In genomic region chr6:120485038-120485437, GRCm38 (mm10) we compare ENCODE assay signal across 22 mouse cellular contexts. TPM values are rescaled to one million over a fixed set of nuclear protein-coding genes. Genes with fewer than 3 reads are reported as not detected.
DNase-seq lines count a peak whose midpoint lies in the region; ATAC-seq and TF ChIP-seq lines count a peak whose summit lies in the region.
"Had no signal": no experiment of that assay in that cellular context is flagged by ENCODE, and none has a peak within 500 bp of the region (broad histone marks: within the 10 kb centered on the region; RNA-seq: fewer than 3 reads in every experiment).

No protein-coding gene starts in this region.

- no peak overlapping the region for H3K4me2 ChIP-seq in lung, postnatal 0 days (replicated peaks; ENCODE audit: low read depth, low read length)
- no peak overlapping the region for H3K4me2 ChIP-seq in liver, postnatal 0 days (ENCODE audit: low read depth, low read length)
- no peak overlapping the region for H3K4me2 ChIP-seq in stomach, postnatal 0 days (replicated peaks; ENCODE audit: low read depth)
- H3K4me2 ChIP-seq: embryonic facial prominence, embryonic 13.5 days; heart, embryonic 13.5 days had no signal

- H3K27ac ChIP-seq in heart, embryonic 10.5 days: no peak overlapping the region
- no peak overlapping the region for H3K27ac ChIP-seq in lung, postnatal 0 days (ENCODE audit: low read length)
- no peak overlapping the region for H3K27ac ChIP-seq in liver, postnatal 0 days (ENCODE audit: low read depth)
- no peak overlapping the region for H3K27ac ChIP-seq in stomach, postnatal 0 days (replicated peaks)
- H3K27ac ChIP-seq: embryonic facial prominence, embryonic 13.5 days; heart, embryonic 13.5 days had no signal

- no peak for ATAC-seq in lung, postnatal 0 days
- peak; percentile 71 for ATAC-seq in liver, postnatal 0 days
- ATAC-seq in stomach, postnatal 0 days (ENCODE audit: low FRiP score, low TSS enrichment): peak; percentile 56; the same call in 1 of the 2 replicates
- ATAC-seq: forebrain, postnatal 0 days; midbrain, embryonic 16.5 days had no signal

- DNase-seq in heart, embryonic 10.5 days (ENCODE audit: low spot score): peak; percentile 72
- no peak for DNase-seq in heart, adult 9 months (ENCODE audit: low spot score in 2 of 2)
- DNase-seq in lung, postnatal 0 days (ENCODE audit: low spot score): peak; percentile 27
- no peak for DNase-seq in lung, postnatal 36 days
- DNase-seq in liver, postnatal 0 days: peak; percentile 55
- peak; percentile 62 for DNase-seq in stomach, postnatal 0 days (ENCODE audit: low spot score)
- DNase-seq in MN1 (ENCODE audit: low spot score): no peak
- DNase-seq in natural killer cell, adult 2 months (ENCODE audit: low spot score in 2 of 2): no peak
- DNase-seq: adrenal gland, adult 8-10 months; cerebellum, adult 9-10 months; forebrain, postnatal 0 days; kidney, adult 8-10 months; kidney, postnatal 25 days; left cerebral cortex, postnatal 4 days; lung, postnatal 14 days; right cerebral cortex, postnatal 4 days; thymus, adult 2 months had no signal

- H3K36me3 ChIP-seq in heart, embryonic 10.5 days: peaks cover 8% of the 10 kb centered on the region
- no peaks in the 10 kb centered on the region for H3K36me3 ChIP-seq in lung, postnatal 0 days (ENCODE audit: insufficient read depth, low read length)
- H3K36me3 ChIP-seq in liver, postnatal 0 days (replicated peaks; ENCODE audit: insufficient read depth, low read length): peaks cover 30% of the 10 kb centered on the region
- H3K36me3 ChIP-seq in stomach, postnatal 0 days (ENCODE audit: control insufficient read depth, insufficient read depth, low read length): no peaks in the 10 kb centered on the region

- no peak for TF ChIP-seq EP300 in lung, postnatal 0 days (IDR thresholded peaks at IDR 0.05)
- no peak for TF ChIP-seq EP300 in liver, postnatal 0 days (IDR thresholded peaks at IDR 0.05; ENCODE audit: low read depth)
- TF ChIP-seq EP300 in stomach, postnatal 0 days (optimal IDR thresholded peaks at IDR 0.05): no peak

- H3K4me3 ChIP-seq in heart, embryonic 10.5 days: no peak overlapping the region
- H3K4me3 ChIP-seq in lung, postnatal 0 days (ENCODE audit: low read depth, low read length): no peak overlapping the region
- no peak overlapping the region for H3K4me3 ChIP-seq in liver, postnatal 0 days (ENCODE audit: low read depth, low read length)
- no peak overlapping the region for H3K4me3 ChIP-seq in stomach, postnatal 0 days (ENCODE audit: low read depth, low read length)
- H3K4me3 ChIP-seq: embryonic facial prominence, embryonic 13.5 days; heart, embryonic 13.5 days had no signal

- H3K27me3 ChIP-seq in heart, embryonic 10.5 days (ENCODE audit: insufficient read depth, poor library complexity, severe bottlenecking): peaks cover 14% of the 10 kb centered on the region
- H3K27me3 ChIP-seq in lung, postnatal 0 days (replicated peaks; ENCODE audit: insufficient read depth, low read length): no peaks in the 10 kb centered on the region
- H3K27me3 ChIP-seq in liver, postnatal 0 days (ENCODE audit: insufficient read depth, low read length): no peaks in the 10 kb centered on the region
- H3K27me3 ChIP-seq in stomach, postnatal 0 days (ENCODE audit: control insufficient read depth, insufficient read depth, low read length): no peaks in the 10 kb centered on the region
- H3K27me3 ChIP-seq: CH12.LX had no signal

- no peaks in the 10 kb centered on the region for H3K9me3 ChIP-seq in heart, embryonic 10.5 days
- H3K9me3 ChIP-seq in lung, postnatal 0 days (ENCODE audit: low read length): no peaks in the 10 kb centered on the region
- no peaks in the 10 kb centered on the region for H3K9me3 ChIP-seq in liver, postnatal 0 days (ENCODE audit: low read length)
- no peaks in the 10 kb centered on the region for H3K9me3 ChIP-seq in stomach, postnatal 0 days (ENCODE audit: control insufficient read depth, low read length)
- H3K9me3 ChIP-seq: embryonic facial prominence, embryonic 13.5 days; heart, embryonic 13.5 days had no signal

- WGBS in heart, embryonic 10.5 days: 64% methylated on average over 3 of the region's 3 CpGs
- WGBS in lung, postnatal 0 days: 43% methylated on average over 3 of the region's 3 CpGs
- 34% methylated on average over 3 of the region's 3 CpGs for WGBS in liver, postnatal 0 days (ENCODE audit: insufficient replicate concordance)
- WGBS in stomach, postnatal 0 days: 41% methylated on average over 3 of the region's 3 CpGs

- peaks cover 15% of the 10 kb centered on the region for H3K4me1 ChIP-seq in heart, embryonic 10.5 days
- no peaks in the 10 kb centered on the region for H3K4me1 ChIP-seq in lung, postnatal 0 days (ENCODE audit: insufficient read depth, low read depth, low read length)
- peaks cover 30% of the 10 kb centered on the region for H3K4me1 ChIP-seq in liver, postnatal 0 days (ENCODE audit: insufficient read depth)
- H3K4me1 ChIP-seq in stomach, postnatal 0 days (replicated peaks; ENCODE audit: control insufficient read depth, insufficient read depth): no peaks in the 10 kb centered on the region

- no peak for TF ChIP-seq CTCF in lung, postnatal 0 days (IDR thresholded peaks at IDR 0.05)
- TF ChIP-seq CTCF in liver, postnatal 0 days (IDR thresholded peaks at IDR 0.05; ENCODE audit: low read depth): no peak
- TF ChIP-seq CTCF in stomach, postnatal 0 days (IDR thresholded peaks at IDR 0.05; ENCODE audit: low read depth): no peak

- H3K9ac ChIP-seq in lung, postnatal 0 days (replicated peaks; ENCODE audit: low read depth): no peak overlapping the region
- H3K9ac ChIP-seq in liver, postnatal 0 days (replicated peaks): no peak overlapping the region
- H3K9ac ChIP-seq in stomach, postnatal 0 days (ENCODE audit: low read length): no peak overlapping the region
- H3K9ac ChIP-seq: embryonic facial prominence, embryonic 13.5 days; forebrain, postnatal 0 days; heart, embryonic 13.5 days had no signal

RNA-seq across cellular contexts. Expression of gene Tmem121b, which starts 8.6 kb away (rescaled TPM):
- polyA plus RNA-seq in heart, embryonic 10.5 days (2016; fragmentation: Nextera tagmentation; extraction: Ambion mirVana): 0.03 and 0.07 TPM in 2 replicates
- polyA plus RNA-seq in lung, postnatal 0 days (2015; fragmentation: Nextera tagmentation; extraction: Ambion mirVana): 0.52 and 0.58 TPM in 2 replicates
- polyA plus RNA-seq in liver, postnatal 0 days (2015; fragmentation: Nextera tagmentation; extraction: Ambion mirVana): not detected in 2 replicates
- 0.02 TPM in 2 replicates for polyA plus RNA-seq in stomach, postnatal 0 days (2015; fragmentation: Nextera tagmentation; extraction: Ambion mirVana)
- polyA plus RNA-seq: liver, adult 2 months had no signal

RNA-seq across cellular contexts. Expression of gene Il17ra, which starts 22.0 kb away (rescaled TPM):
- polyA plus RNA-seq in heart, embryonic 10.5 days (2016; fragmentation: Nextera tagmentation; extraction: Ambion mirVana): 4.6 and 6.5 TPM in 2 replicates
- 9.5 and 10.5 TPM in 2 replicates for polyA plus RNA-seq in lung, postnatal 0 days (2015; fragmentation: Nextera tagmentation; extraction: Ambion mirVana)
- polyA plus RNA-seq in liver, postnatal 0 days (2015; fragmentation: Nextera tagmentation; extraction: Ambion mirVana): 9.4 and 10.6 TPM in 2 replicates
- 3.5 and 4.2 TPM in 2 replicates for polyA plus RNA-seq in stomach, postnatal 0 days (2015; fragmentation: Nextera tagmentation; extraction: Ambion mirVana)

RNA-seq across cellular contexts. Expression of gene Hdhd5, which starts 46.1 kb away (rescaled TPM):
- 20.5 and 20.6 TPM in 2 replicates for polyA plus RNA-seq in heart, embryonic 10.5 days (2016; fragmentation: Nextera tagmentation; extraction: Ambion mirVana)
- 10.1 and 10.5 TPM in 2 replicates for polyA plus RNA-seq in lung, postnatal 0 days (2015; fragmentation: Nextera tagmentation; extraction: Ambion mirVana)
- polyA plus RNA-seq in liver, postnatal 0 days (2015; fragmentation: Nextera tagmentation; extraction: Ambion mirVana): 6.6 and 7.1 TPM in 2 replicates
- 8.5 and 9.2 TPM in 2 replicates for polyA plus RNA-seq in stomach, postnatal 0 days (2015; fragmentation: Nextera tagmentation; extraction: Ambion mirVana)

Comparison
In these comparisons a context has a peak if more than half of its experiments do, and no peak if none do; other contexts are left out.
1. DNase-seq: peak in heart, embryonic 10.5 days (single experiment), lung, postnatal 0 days (single experiment), liver, postnatal 0 days (single experiment) and stomach, postnatal 0 days (single experiment); none in heart, adult 9 months (0 of 2), lung, postnatal 36 days (single experiment), MN1 (single experiment) and natural killer cell, adult 2 months (0 of 2).